Mouse (Mus musculus) left cerebral cortex, postnatal 4 days (tissue): ENCODE measurements around the gene Ctu2. TPM values are rescaled to one million over a fixed set of nuclear protein-coding genes. Genes with fewer than 3 reads are reported as not detected.
A peak's percentile ranks its signal among the peaks of the same experiment; 100 is the strongest.

ENCODE experiments used
- DNase-seq: peaks from one replicate; pipeline ENCODE4 v3.0.0-alpha.2; 2022
- intact Hi-C: fragments of 180-260 bp; cut with DNase I; formaldehyde crosslinking; loops from one replicate; pipeline ENCODE4 v1.15.1; 2025
- total RNA-seq, 2 experiments: library from RNA; stranded (reverse); gene quantifications; 2 replicates each; pipeline ENCODE4 v1.2.3; 2021

Gene Ctu2
- total RNA-seq, 2 experiments from 2014 or later = 46.2 to 49.4 TPM

GRCm38 (mm10) chr8:122474951-122475560 lies 887 bp upstream of the Ctu2 start:
- peak; percentile 61 for DNase-seq
- intact Hi-C loops = no loop called here

GRCm38 (mm10) chr8:122482448-122482847 lies 6.5 kb downstream of the Ctu2 start:
- DNase-seq = no peak
- intact Hi-C loops = no loop called here

DNA sequence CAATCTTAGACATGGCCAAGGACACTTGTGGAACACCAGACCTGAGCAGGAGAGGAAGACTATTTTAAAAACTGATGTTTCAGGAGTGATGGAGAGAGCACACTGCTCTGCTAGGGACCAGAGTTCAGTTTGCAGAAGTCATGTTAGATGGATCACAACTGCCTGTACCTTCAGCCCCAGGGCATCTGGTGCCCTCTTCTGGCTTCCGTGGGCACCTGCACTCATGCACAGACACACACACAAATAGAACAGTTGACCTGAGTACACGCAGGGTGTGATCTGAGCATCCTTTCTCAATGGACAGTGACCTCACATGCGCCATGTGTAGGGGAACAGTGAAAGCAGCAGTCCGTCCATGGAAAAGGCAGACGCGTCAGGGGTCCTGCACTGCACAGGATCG lies 7.9 kb downstream of the Ctu2 start:
- DNase-seq = no peak
- intact Hi-C loops = no loop called here

GRCm38 (mm10) chr8:122484831-122485230 lies 8.9 kb downstream of the Ctu2 start:
- intact Hi-C loops = no loop called here
- no peak for DNase-seq

DNA sequence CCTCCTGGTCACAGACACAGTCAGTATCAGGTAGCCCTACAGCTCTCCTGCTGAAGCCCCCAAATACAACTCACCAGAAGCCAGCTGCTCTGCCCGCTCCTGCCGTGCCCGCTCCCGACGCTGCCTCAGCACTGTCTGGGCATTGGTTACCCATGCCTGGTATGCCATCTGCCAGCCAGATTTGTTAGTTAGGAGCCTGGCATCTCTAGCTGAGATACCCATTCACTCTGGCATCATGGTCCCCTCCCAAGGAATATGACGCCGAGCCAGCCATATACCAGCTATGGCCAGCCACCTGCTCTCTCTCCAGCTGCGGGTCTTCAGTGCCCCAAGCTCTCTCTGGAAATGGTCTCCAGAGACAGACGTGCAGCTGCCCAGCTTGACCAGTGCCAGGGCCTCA lies 12.4 kb downstream of the Ctu2 start:
- peak; percentile 73 for DNase-seq
- intact Hi-C loops = no loop called here

DNA sequence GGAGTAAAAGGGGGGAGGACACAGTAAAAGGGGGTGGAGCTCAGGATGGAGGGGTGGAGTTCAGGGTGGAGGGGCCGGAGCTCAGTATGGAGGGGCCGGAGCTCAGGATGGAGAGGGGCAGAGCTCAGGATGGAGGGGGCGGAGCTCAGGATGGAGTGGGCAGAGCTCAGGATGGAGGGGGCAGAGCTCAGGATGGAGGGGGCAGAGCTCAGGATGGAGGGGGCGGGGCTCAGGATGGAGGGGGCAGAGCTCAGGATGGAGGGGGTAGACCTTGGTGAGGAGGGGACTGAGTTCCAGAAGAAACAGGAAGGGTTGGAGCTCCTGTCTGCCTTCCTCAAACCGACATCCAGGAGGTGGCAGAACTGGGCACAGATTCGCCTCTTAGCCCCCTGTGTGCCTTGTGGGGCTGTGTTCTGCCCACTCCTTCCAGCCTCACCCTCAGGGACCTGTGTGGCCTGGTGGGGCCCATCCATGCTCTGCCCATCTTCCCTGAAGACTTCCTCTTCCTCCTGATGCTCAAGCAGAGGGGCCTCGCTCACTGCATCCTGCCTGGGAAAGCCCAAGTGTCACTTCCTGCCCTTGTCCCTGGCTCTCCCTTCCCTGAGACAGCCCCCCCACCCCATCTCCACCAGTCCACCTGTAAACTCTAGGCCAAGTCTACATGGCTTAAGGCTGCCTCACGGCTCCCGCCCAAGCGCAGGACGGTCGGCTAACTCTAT lies 21.2 kb downstream of the Ctu2 start:
- DNase-seq = no peak
- intact Hi-C loops = no loop called here

- intact Hi-C loops = no loop called here
- no peak for DNase-seq
These were observed 22.0 kb downstream of the Ctu2 start for GRCm38 (mm10) chr8:122497912-122498311.

DNA sequence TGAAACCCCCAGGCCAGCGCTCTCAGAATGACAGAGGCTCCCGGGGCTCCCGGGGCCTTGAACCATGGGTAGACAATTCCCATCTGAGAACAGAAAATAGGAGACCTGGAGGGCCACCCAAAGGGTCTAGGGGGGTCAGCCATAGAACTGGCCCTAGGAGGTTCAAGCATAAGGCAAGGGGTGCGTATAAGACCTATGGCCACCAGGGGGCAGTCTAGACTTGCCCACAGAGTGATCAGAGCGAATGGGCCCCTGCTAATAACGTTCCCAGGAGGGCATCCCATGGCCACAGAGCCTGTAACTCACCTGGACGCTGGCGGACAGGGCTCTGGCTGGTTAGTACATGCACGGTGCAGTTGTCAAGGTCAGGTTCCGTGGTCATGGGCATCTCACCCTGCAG lies 24.9 kb downstream of the Ctu2 start:
- DNase-seq = peak; percentile 80
- intact Hi-C loops = loop anchor here (2.0 to 5.0 kb wide), 2 partner anchors 51 to 328 kb away; partner anchors contain the start of gene Piezo1

- no peak for DNase-seq
- intact Hi-C loops = no loop called here
These were observed 35.6 kb downstream of the Ctu2 start for GRCm38 (mm10) chr8:122511552-122511951.

DNA sequence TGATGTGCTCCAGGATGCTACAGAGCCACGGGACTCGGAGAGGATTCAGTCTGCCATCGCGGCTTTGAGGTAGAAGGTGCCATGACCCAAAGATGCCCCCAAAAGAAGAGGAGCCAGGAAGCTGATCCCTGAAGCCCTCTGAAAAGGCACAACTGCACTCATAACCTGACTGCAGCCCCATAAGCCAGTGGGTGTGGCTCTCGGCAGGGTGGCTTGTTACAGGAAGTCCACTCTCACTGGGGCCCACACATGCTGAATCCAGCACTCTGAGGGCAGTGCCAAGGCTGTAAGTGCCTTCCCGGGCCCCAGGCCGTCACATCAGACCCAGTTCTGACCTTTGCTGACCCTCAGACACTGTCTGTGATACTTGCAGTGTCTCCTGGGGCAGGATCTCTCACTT lies 36.4 kb downstream of the Ctu2 start:
- intact Hi-C loops = no loop called here
- no peak for DNase-seq

GRCm38 (mm10) chr8:122515699-122516098 lies 39.8 kb downstream of the Ctu2 start:
- intact Hi-C loops = no loop called here
- no peak for DNase-seq

DNA sequence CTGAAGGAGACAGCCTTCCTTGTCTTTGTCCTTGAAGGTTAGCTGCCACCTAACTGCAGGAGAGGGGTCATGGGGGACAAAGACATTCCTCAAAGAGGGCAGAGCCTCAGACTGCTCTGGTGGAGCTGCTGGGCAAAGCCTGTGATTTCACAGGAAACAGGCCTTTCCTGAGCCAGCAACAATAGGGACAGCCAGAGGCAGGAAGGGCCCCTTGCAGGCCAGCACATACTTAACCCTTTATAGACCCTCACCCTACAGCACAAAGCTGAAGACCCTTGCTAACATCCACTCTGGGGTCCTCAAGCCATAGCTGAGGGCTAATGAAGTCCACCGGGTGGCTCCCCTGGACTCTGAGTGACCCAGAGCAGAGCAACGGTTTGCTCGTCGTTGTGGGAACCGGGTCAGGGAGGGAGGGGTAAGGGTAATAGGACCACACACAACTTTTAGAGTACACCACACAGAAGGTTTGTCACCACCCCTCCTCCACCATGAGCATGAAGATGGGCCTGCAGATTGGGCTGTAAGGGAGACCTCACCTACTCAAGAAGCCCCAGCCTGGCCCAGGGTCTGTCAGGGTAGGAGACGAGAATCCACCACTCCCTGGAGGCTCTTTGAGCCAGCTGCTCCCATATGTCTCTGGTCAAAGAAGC lies 41.7 kb downstream of the Ctu2 start:
- intact Hi-C loops = no loop called here
- no peak for DNase-seq

DNA sequence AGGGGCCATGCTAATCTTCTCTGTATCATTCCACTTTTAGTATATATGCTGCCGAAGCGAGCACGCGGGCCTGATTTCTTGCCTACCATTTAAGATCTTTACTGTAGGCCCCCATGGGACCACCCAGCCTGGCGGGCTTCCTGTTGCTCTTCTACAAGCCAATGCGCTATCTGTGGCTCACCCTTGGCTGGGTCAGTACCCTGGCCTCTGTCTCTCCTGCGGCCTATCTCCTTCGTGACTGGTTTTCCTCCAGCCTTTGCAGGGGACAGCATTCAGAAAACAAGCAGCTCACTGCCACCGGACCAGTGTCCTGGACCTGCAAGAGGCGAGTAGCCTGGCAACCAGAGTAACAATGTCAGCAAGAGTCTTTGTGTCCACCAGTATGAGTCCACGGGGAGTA lies 44.7 kb downstream of the Ctu2 start:
- intact Hi-C loops = no loop called here
- no peak for DNase-seq

DNA sequence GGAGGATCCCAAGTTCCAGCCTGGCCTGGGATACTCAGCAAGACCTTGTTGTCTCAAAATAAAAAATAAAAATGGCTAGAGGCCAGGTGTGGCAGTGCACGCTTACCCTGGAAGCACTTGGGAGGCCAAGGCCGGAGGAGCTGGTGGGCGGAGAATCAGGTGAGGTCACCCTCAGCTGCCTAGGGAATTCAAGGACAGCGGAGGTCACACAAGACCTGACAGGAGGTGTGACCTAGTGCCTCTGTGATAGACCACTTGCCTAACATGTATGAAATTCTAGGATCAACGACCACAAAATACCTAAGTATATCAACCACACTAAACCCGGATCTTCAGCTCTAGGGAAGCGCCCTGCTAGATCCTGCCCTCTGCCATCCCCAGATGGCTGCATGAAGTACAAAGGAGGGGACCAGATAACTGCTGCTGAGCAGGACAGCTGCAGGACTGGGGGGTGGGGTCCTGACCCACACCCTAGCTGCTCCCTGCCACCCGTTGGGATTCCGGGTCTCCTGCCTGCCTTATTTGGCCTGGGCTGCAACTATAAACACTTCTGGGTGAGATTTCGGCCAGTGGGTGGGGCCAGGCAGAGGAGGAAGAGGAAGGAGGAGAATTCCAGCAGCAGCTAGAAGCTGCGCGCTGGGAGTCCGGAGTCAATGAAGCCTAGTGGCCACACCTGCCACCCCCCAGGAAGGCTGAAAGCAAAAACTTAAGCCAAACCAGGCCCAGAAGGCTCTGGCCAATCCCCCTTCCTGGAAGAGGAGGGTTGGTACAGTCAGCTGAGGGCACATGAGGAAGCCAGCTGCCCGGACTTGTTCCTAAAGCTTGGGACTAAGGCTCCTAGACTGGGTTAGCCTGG lies 47.1 kb downstream of the Ctu2 start:
- peak; percentile 54 for DNase-seq
- intact Hi-C loops = no loop called here

GRCm38 (mm10) chr8:122523652-122524360 lies 47.9 kb downstream of the Ctu2 start:
- DNase-seq = peak; percentile 70
- intact Hi-C loops = no loop called here

DNA sequence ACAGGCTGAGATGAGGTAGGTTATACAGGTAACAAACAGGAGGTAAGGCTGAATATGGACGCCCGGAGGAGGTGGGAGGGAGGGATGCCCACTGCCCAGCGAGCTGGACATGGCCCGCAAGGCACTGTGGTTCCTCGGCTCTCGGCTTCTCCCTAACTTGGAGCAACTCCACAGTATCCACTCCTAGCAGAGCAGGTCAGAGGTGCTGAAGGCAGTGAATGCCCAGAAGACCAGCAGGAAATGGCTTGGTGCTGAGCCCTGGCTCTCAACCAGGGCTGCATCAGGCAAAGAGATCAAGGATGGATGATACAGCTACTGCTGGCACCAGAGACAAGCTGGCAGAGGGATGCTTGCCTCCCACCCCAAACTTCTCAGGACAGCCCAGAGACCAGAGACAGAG lies 48.6 kb downstream of the Ctu2 start:
- intact Hi-C loops = no loop called here
- peak; percentile 35 for DNase-seq

DNA sequence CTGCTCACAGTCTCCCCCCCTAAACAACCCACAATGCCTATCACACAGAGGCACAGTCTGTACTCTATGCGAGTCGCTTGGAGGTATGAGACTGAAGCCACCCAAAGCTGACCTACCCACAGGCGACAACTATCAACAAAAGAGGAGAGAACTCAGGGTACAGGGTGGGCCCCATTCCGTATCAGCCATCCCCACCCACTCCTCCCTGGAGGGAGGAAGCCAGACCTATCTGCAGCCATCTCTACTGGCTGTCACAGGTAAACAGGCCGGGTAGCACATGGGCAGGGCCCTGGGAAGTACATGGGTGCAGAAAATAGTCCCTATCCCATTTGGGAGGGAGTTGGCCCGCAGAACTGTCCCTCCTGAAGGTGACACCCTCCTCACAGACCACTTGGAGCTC lies 49.1 kb downstream of the Ctu2 start:
- DNase-seq = no peak
- intact Hi-C loops = no loop called here

DNA sequence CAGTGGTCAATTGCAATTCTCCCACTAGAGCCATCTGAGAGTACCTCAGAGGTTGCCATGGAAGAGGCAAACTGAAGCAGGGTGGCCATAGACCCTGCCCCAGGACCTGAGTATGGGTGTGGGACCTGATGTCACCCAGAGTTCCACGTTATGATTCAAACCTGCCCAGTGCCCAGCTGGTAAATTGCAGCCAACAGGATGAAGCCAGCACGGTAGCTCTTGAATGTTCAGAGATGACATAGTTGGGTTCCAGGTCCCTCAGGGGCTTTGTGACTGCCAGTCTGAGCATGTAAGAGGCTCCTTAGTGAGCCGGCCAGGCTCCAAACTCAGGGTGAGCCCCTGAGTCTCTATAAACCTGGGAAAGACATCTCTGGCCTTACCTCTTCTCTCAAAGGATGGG lies 50.1 kb downstream of the Ctu2 start:
- intact Hi-C loops = no loop called here
- no peak for DNase-seq

GRCm38 (mm10) chr8:122526526-122527170 lies 50.7 kb downstream of the Ctu2 start:
- intact Hi-C loops = no loop called here
- no peak for DNase-seq

GRCm38 (mm10) chr8:122527937-122528336 lies 52.0 kb downstream of the Ctu2 start:
- intact Hi-C loops = no loop called here
- DNase-seq = no peak
